Mouse (Mus musculus) olfactory bulb, adult 2 months (tissue): ENCODE data around the gene Pde6h. TPM values are rescaled to one million over a fixed set of nuclear protein-coding genes. Genes with fewer than 3 reads are reported as not detected.

Experiments used
- H3K27ac ChIP-seq: fragments of 200-500 bp; 2 replicates; pipeline ENCODE4 v1.5.1; 2012; ENCODE audit warnings: low read depth, low read length; ENCODE audit not compliant: insufficient read depth
- H3K4me1 ChIP-seq: fragments of 200-500 bp; 2 replicates; pipeline ENCODE4 v1.6.1; 2012; ENCODE audit warnings: low read length; ENCODE audit not compliant: control insufficient read depth, insufficient read depth
- H3K4me3 ChIP-seq: fragments of 200-500 bp; 2 replicates; pipeline ENCODE4 v1.5.1; 2012; ENCODE audit warnings: mild to moderate bottlenecking, low read depth, low read length, moderate library complexity; ENCODE audit not compliant: insufficient read depth
- CTCF ChIP-seq: fragments of 200-500 bp; IDR thresholded peaks from 2 replicates; pipeline ENCODE4 v1.5.1; 2012; ENCODE audit warnings: low read depth, mild to moderate bottlenecking, low read length, moderate library complexity; ENCODE audit not compliant: insufficient read depth
- POLR2A ChIP-seq: fragments of 200-500 bp; IDR thresholded peaks from 2 replicates; pipeline ENCODE4 v1.6.1; 2012; ENCODE audit warnings: mild to moderate bottlenecking, low read depth, low read length, moderate library complexity; ENCODE audit not compliant: insufficient read depth
- WGBS: fragments of 180-500 bp; shearing (Covaris S2); methylation state at CpG from one replicate; pipeline ENCODE4 v1.1.7; 2018; 5-methylcytosine and 5-hydroxymethylcytosine counted together
- polyA plus RNA-seq: library from polyadenylated mRNA; stranded (reverse); fragments of >200 nt; gene quantifications from 2 replicates; pipeline ENCODE4 v1.2.4, GENCODE M21; 2012; ENCODE audit warnings: low replicate concordance; ENCODE audit not compliant: missing spikeins, insufficient read depth, insufficient read length

The Pde6h gene
- polyA plus RNA-seq, 1 experiment = not detected

- TF ChIP-seq CTCF (no peak), POLR2A (no peak)
- H3K4me1 ChIP-seq = no peaks in the 10 kb centered on the region
- no peak overlapping the region for H3K27ac ChIP-seq
- H3K4me3 ChIP-seq = no peak overlapping the region
- WGBS = 60% methylated on average over 6 of the region's 6 CpGs
Measured at GRCm38 (mm10) chr6:137014346-137014745, 90.7 kb downstream of the Pde6h start.

GRCm38 (mm10) chr6:137017216-137017973, 93.8 kb downstream of the Pde6h start:
- Histone ChIP-seq H3K27ac (no peak overlapping the region), H3K4me3 (no peak overlapping the region), H3K4me1 (peaks cover 2% of the 10 kb centered on the region; the same call in 1 of the 2 replicates)
- WGBS = 86% methylated on average over 7 of the region's 7 CpGs
- TF ChIP-seq CTCF (no peak), POLR2A (no peak)

Other genes with a start within 250 kb of the Pde6h start
- not detected in 2 replicates for gene Gucy2c, start 142.1 kb upstream of the Pde6h start, polyA plus RNA-seq
- not detected in 2 replicates for gene Hist4h4, start 119.4 kb upstream of the Pde6h start, polyA plus RNA-seq
- not detected in 2 replicates for gene H2afj, start 115.6 kb upstream of the Pde6h start, polyA plus RNA-seq
- not detected in 2 replicates for gene BC049715, start 96.2 kb upstream of the Pde6h start, polyA plus RNA-seq
- gene Wbp11, start 95.6 kb upstream of the Pde6h start, polyA plus RNA-seq = 319 and 436 TPM in 2 replicates
- gene Smco3, start 88.4 kb upstream of the Pde6h start, polyA plus RNA-seq = not detected in 2 replicates
- gene Art4, start 66.1 kb upstream of the Pde6h start, polyA plus RNA-seq = not detected in 2 replicates
- gene Mgp, start 48.0 kb upstream of the Pde6h start, polyA plus RNA-seq = not detected in 2 replicates
- not detected in 2 replicates for gene Erp27, start 1.7 kb upstream of the Pde6h start, polyA plus RNA-seq
- gene Arhgdib, start 18.1 kb downstream of the Pde6h start, polyA plus RNA-seq = 393 TPM in 1 of 2 replicates, not detected in the other
- not detected in 2 replicates for gene Rerg, start 246.7 kb downstream of the Pde6h start, polyA plus RNA-seq